Mouse (Mus musculus) cortical plate, adult 2 months (tissue): Measurements from ENCODE around the gene Arpp21.

ENCODE experiments used
- CTCF ChIP-seq: fragments of 200-500 bp; IDR thresholded peaks from 2 replicates; pipeline ENCODE4 v1.5.1; 2011; ENCODE audit warnings: mild to moderate bottlenecking, control low read depth, low read length; ENCODE audit not compliant: insufficient read depth; ENCODE audit errors: extremely low read depth
- POLR2A ChIP-seq: fragments of 200-500 bp; IDR thresholded peaks from 2 replicates; pipeline ENCODE4 v1.6.1; 2011; ENCODE audit warnings: mild to moderate bottlenecking, low read length, control low read depth; ENCODE audit not compliant: insufficient read depth; ENCODE audit errors: extremely low read depth

DNA sequence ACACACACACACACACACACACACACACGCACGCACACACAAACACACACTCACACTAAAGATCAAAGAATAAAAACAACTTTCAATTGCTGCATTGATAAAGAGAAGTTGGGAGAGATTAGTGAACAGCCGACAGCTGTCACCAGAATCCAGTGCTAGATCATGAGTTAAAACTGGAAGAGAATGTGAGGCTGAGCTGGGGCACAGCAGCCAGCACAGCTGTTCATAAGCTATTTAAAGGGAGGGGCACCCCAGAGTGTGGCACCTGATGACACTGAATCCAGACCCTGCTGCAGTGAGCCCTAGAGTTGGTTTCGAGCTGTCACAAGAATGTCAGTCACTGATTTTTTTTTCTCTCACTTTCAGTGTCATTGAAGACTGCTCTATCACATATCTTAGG, 14.0 kb upstream of the Arpp21 start:
- TF ChIP-seq CTCF (no peak), POLR2A (no peak)
